Mouse (Mus musculus): ENCODE results near the gene Tbc1d5. TPM values are rescaled to one million over a fixed set of nuclear protein-coding genes. Genes with fewer than 3 reads are reported as not detected.

Gene Tbc1d5
- total and polyA plus RNA-seq, 3 experiments = 6.6 to 13.9 (median 7.7) TPM

GRCm38 (mm10) chr17:51177923-51178322 lies 1.2 kb downstream of the Tbc1d5 start:
- peaks cover 13% of the 10 kb centered on the region for H3K79me2 ChIP-seq (replicated peaks; ENCODE audit: control insufficient read depth, extremely low read depth, insufficient read depth, poor library complexity, severe bottlenecking)
- H3K4me2 ChIP-seq (ENCODE audit: insufficient read depth, low read depth, poor library complexity, severe bottlenecking) = peak overlapping the region; percentile 92
- dilution Hi-C loops (cut with MboI; ENCODE audit: extremely low pct_ligation_motif_present, extremely low pct_unique_long_range_greater_than_20kb, low sequenced_read_pairs) = no loop called here
- in situ Hi-C loops (cut with MboI; ENCODE audit: low pct_ligation_motif_present, low pct_unique_long_range_greater_than_20kb, low sequenced_read_pairs) = no loop called here
- H3K9me3 ChIP-seq (replicated peaks; ENCODE audit: low read length) = no peaks in the 10 kb centered on the region
- peak overlapping the region; percentile 96 for H3K9ac ChIP-seq (ENCODE audit: insufficient read depth, low read depth)
- H3K4me3 ChIP-seq (replicated peaks in 1 of 3; ENCODE audit: low read depth in 2 of 3, low read length in 2 of 3, poor library complexity in 1 of 3) = peak overlapping the region; percentile 79 to 82 (median 81)
- no peak overlapping the region for H3K27ac ChIP-seq (ENCODE audit: insufficient read depth, low read depth)
- peaks cover 5 to 10% of the 10 kb centered on the region in 2 experiments; a peak in 3 of 4 replicates for H3K4me1 ChIP-seq (ENCODE audit: control insufficient read depth in 1 of 2, insufficient read depth in 2 of 2)
- no peaks in the 10 kb centered on the region for H3K27me3 ChIP-seq (replicated peaks)
- peak; percentile 11 for DNase-seq (ENCODE audit: extremely low read depth)
- TF ChIP-seq JUND (conservative IDR thresholded peaks at IDR 0.05; ENCODE audit: low read depth, low read length) (no peak), ZNF384 (IDR thresholded peaks at IDR 0.05; ENCODE audit: low read depth, low read length) (no peak), ETS1 (conservative IDR thresholded peaks at IDR 0.05; ENCODE audit: low read depth, low read length) (no peak), MAZ (IDR thresholded peaks at IDR 0.05; ENCODE audit: low read depth, low read length) (no peak), SIN3A (IDR thresholded peaks at IDR 0.05; ENCODE audit: low read length) (no peak), TCF12 (IDR thresholded peaks at IDR 0.05; ENCODE audit: low read depth, low read length) (no peak), CHD1 (IDR thresholded peaks at IDR 0.05; ENCODE audit: low read depth, low read length) (no peak), NRF1 (IDR thresholded peaks at IDR 0.05; ENCODE audit: low read depth, low read length) (no peak), RAD21 (IDR thresholded peaks at IDR 0.05; ENCODE audit: low read depth, low read length) (no peak), MAFK (IDR thresholded peaks at IDR 0.05; ENCODE audit: insufficient replicate concordance, low read length) (no peak), IRF4 (IDR thresholded peaks at IDR 0.05; ENCODE audit: low read depth, low read length) (no peak), USF1 (IDR thresholded peaks at IDR 0.05; ENCODE audit: low read depth, low read length) (no peak), CTCF (conservative IDR thresholded peaks at IDR 0.05 in 1 of 2, IDR thresholded peaks at IDR 0.05 in 1 of 2; ENCODE audit: low read depth in 2 of 2, low read length in 2 of 2) (no peak)
- H3K36me3 ChIP-seq (replicated peaks in 1 of 2; ENCODE audit: control insufficient read depth in 1 of 2, insufficient read depth in 1 of 2, low read length in 1 of 2) = no peaks in the 10 kb centered on the region

DNA sequence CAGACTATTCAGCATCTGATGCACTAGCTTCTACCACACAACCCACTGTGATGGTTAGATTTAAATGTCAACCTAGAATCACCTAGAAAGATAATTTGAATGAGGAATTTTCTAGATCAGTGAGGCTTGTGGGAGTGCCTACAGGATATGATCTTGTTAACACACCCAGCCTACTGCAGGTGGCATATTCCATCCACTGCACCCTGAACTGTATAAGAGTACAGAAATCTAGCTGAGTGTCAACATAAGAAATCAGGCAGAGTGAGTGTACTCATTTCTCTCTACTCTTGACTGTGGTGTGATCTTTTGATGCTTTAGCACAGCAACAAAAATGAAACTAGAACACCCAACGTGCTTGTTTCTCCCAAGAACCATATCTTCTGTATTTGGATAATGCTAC lies 6.8 kb downstream of the Tbc1d5 start:
- Histone ChIP-seq H3K4me3 (replicated peaks in 1 of 3; ENCODE audit: low read depth in 2 of 3, low read length in 2 of 3, poor library complexity in 1 of 3) (no peak overlapping the region), H3K4me2 (ENCODE audit: insufficient read depth, low read depth, poor library complexity, severe bottlenecking) (no peak overlapping the region), H3K79me2 (replicated peaks; ENCODE audit: control insufficient read depth, extremely low read depth, insufficient read depth, poor library complexity, severe bottlenecking) (peaks cover 5% of the 10 kb centered on the region), H3K27ac (ENCODE audit: insufficient read depth, low read depth) (no peak overlapping the region), H3K9ac (ENCODE audit: insufficient read depth, low read depth) (no peak overlapping the region), H3K4me1 (ENCODE audit: control insufficient read depth in 1 of 2, insufficient read depth in 2 of 2) (peaks cover 0 to 6% of the 10 kb centered on the region in 2 experiments; a peak in 2 of 4 replicates), H3K27me3 (replicated peaks) (no peaks in the 10 kb centered on the region), H3K36me3 (replicated peaks in 1 of 2; ENCODE audit: control insufficient read depth in 1 of 2, insufficient read depth in 1 of 2, low read length in 1 of 2) (peaks cover 0 to 2% of the 10 kb centered on the region in 2 experiments), H3K9me3 (replicated peaks; ENCODE audit: low read length) (no peaks in the 10 kb centered on the region)
- dilution Hi-C loops (cut with MboI; ENCODE audit: extremely low pct_ligation_motif_present, extremely low pct_unique_long_range_greater_than_20kb, low sequenced_read_pairs) (no loop called here), in situ Hi-C loops (cut with MboI; ENCODE audit: low pct_ligation_motif_present, low pct_unique_long_range_greater_than_20kb, low sequenced_read_pairs) (no loop called here)
- DNase-seq (ENCODE audit: extremely low read depth) = no peak
- TF ChIP-seq ETS1 (conservative IDR thresholded peaks at IDR 0.05; ENCODE audit: low read depth, low read length) (no peak), SIN3A (IDR thresholded peaks at IDR 0.05; ENCODE audit: low read length) (no peak), CHD2 (IDR thresholded peaks at IDR 0.05; ENCODE audit: low read length) (no peak), MXI1 (IDR thresholded peaks at IDR 0.05; ENCODE audit: low read depth, low read length) (no peak), BHLHE40 (IDR thresholded peaks at IDR 0.05; ENCODE audit: low read depth, low read length) (no peak), HCFC1 (IDR thresholded peaks at IDR 0.05; ENCODE audit: low read depth, low read length) (no peak), MAFK (IDR thresholded peaks at IDR 0.05; ENCODE audit: insufficient replicate concordance, low read length) (no peak), CHD1 (IDR thresholded peaks at IDR 0.05; ENCODE audit: low read depth, low read length) (no peak), EP300 (IDR thresholded peaks at IDR 0.05; ENCODE audit: low read length) (no peak), MAX (IDR thresholded peaks at IDR 0.05; ENCODE audit: low read length) (no peak), ZC3H11A (IDR thresholded peaks at IDR 0.05; ENCODE audit: low read depth, low read length) (no peak), RAD21 (IDR thresholded peaks at IDR 0.05; ENCODE audit: low read depth, low read length) (no peak; the same call in 1 of the 2 replicates), MEF2A (IDR thresholded peaks at IDR 0.05; ENCODE audit: borderline replicate concordance, low read depth, low read length) (no peak), USF1 (IDR thresholded peaks at IDR 0.05; ENCODE audit: low read depth, low read length) (no peak), RCOR1 (conservative IDR thresholded peaks at IDR 0.05; ENCODE audit: low read depth, low read length) (no peak), MYC (IDR thresholded peaks at IDR 0.05; ENCODE audit: low read depth, low read length) (no peak), ELF1 (IDR thresholded peaks at IDR 0.05; ENCODE audit: low read depth, low read length) (no peak), NELFE (IDR thresholded peaks at IDR 0.05; ENCODE audit: low read depth, low read length) (no peak), KAT2A (IDR thresholded peaks at IDR 0.05; ENCODE audit: insufficient replicate concordance, low read length) (no peak), IRF4 (IDR thresholded peaks at IDR 0.05; ENCODE audit: low read depth, low read length) (no peak)
